Mouse (Mus musculus): ENCODE results near the gene Rarg.

DNA sequence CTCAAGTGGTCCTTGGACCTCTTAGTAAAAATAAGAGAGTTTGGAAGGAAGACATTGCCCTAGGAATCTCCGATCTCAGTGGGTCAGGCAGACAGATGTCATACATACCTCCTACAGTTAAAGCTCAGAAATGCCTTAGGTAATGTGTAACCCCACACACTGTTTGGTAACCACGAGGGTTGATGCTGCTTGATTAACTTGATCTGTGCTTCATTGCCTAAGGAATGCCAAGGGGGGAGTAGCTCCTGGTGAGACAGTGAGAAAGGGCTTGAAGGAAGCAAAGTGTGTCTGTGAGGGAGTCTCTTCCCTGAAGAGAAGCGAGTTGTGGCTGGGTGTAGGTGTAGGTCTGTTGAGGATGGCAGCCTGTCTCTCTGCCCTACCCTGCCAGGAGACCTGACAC lies 50.0 kb downstream of the Rarg start:
- TF ChIP-seq GATA1 (IDR thresholded peaks at IDR 0.05; ENCODE audit: low read length) (no peak), TAL1 (IDR thresholded peaks at IDR 0.05; ENCODE audit: low read length) (no peak)

Measured in erythroblast, embryonic 14.5 days (primary cell).